Mouse (Mus musculus) liver, adult 2 months (tissue): ENCODE measurements around the gene Dhx37. TPM values are rescaled to one million over a fixed set of nuclear protein-coding genes. Genes with fewer than 3 reads are reported as not detected.

Experiments used
- DNase-seq: peaks from one replicate; pipeline ENCODE4 v3.0.0-alpha.2; 2011; ENCODE audit warnings: low read depth, low spot score; ENCODE audit errors: extremely low read depth
- H3K27ac ChIP-seq: fragments of 200-500 bp; replicated peaks from 2 replicates; pipeline ENCODE4 v1.5.1; 2012; ENCODE audit warnings: low read depth, mild to moderate bottlenecking, control low read depth, inconsistent platforms, low read length; ENCODE audit not compliant: insufficient read depth
- H3K27me3 ChIP-seq: fragments of 200-500 bp; 2 replicates; pipeline ENCODE4 v1.6.1; 2012; ENCODE audit warnings: mild to moderate bottlenecking, moderate library complexity, low read length, inconsistent platforms; ENCODE audit not compliant: control insufficient read depth, insufficient read depth
- H3K36me3 ChIP-seq: fragments of 200-500 bp; 2 replicates; pipeline ENCODE4 v1.6.1; 2012; ENCODE audit warnings: low read length, inconsistent platforms; ENCODE audit not compliant: control insufficient read depth, insufficient read depth
- H3K4me1 ChIP-seq: fragments of 200-500 bp; 2 replicates; pipeline ENCODE4 v1.6.1; 2011; ENCODE audit warnings: low read length; ENCODE audit not compliant: control insufficient read depth, insufficient read depth
- H3K4me3 ChIP-seq: fragments of 200-500 bp; 2 replicates; pipeline ENCODE4 v1.5.1; 2011; ENCODE audit warnings: low read depth, mild to moderate bottlenecking, control low read depth, low read length, moderate library complexity; ENCODE audit not compliant: insufficient read depth
- H3K79me2 ChIP-seq: fragments of 200-500 bp; 2 replicates; pipeline ENCODE4 v1.6.1; 2012; ENCODE audit warnings: inconsistent platforms, mild to moderate bottlenecking, low read length, moderate library complexity; ENCODE audit not compliant: control insufficient read depth, insufficient read depth
- H3K9ac ChIP-seq: fragments of 200-500 bp; 2 replicates; pipeline ENCODE4 v1.6.1; 2012; ENCODE audit warnings: low read depth, mild to moderate bottlenecking, control low read depth, inconsistent platforms, low read length
- CTCF ChIP-seq: fragments of 200-500 bp; IDR thresholded peaks from 2 replicates; pipeline ENCODE4 v1.5.1; 2011; ENCODE audit warnings: low read depth, low read length, control low read depth
- POLR2A ChIP-seq: fragments of 200-500 bp; IDR thresholded peaks from 2 replicates; pipeline ENCODE4 v1.6.1; 2011; ENCODE audit warnings: low read length, control low read depth; ENCODE audit not compliant: insufficient read depth; ENCODE audit errors: extremely low read depth
- WGBS: fragments of 180-500 bp; shearing (Covaris S2); methylation state at CpG from one replicate; pipeline ENCODE4 v1.1.7; 2018; 5-methylcytosine and 5-hydroxymethylcytosine counted together
- polyA plus RNA-seq: library from polyadenylated mRNA; depleted of rRNA; stranded (reverse); fragments of >200 nt; gene quantifications from 2 replicates; pipeline ENCODE4 v1.2.3, GENCODE M21; 2012; rRNA removed
- total RNA-seq: library from RNA; depleted of rRNA; stranded (reverse); fragments of >200 nt; gene quantifications from 2 replicates; pipeline ENCODE4 v1.2.3, GENCODE M21; 2014; rRNA removed

Gene Dhx37
- total and polyA plus RNA-seq, 2 experiments, result 3.8 to 14.0 TPM

DNA sequence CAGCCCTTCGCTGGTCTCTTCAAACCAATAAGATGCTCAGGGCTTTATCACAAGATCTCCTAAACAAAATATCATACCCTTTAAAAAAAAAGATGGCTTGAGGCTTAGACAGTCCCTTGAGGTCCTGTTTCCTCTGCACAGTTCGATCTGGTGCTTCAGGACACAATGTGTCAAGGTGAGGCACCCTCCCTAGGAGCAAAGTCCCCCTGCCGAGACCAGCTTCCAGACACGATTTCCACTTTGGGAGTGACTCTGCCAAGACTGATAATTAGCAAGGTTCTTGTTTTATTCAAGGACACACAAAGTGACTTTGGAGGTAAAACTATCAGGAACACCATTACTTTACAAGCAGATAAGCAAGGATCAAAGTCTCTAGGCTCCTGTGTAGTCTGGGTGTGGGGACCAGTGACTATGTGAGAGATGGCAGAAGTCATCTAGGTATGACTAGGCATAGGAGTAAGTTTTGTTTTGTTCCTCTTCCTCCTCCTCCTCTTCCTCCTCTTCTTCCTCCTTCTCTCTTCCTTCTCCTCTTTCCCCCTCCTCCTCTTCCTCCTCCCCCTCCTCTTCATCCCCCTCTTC, 69.0 kb downstream of the Dhx37 start:
- 0 out of 2 replicates have a peak, but pooled peaks cover 1% of the 10 kb centered on the region for H3K4me1 ChIP-seq
- H3K27me3 ChIP-seq, result no peaks in the 10 kb centered on the region
- TF ChIP-seq CTCF, result no peak
- TF ChIP-seq POLR2A, result no peak
- 64% methylated on average over 4 of the region's 4 CpGs for WGBS
- H3K79me2 ChIP-seq, result no peaks in the 10 kb centered on the region
- DNase-seq, result no peak
- H3K36me3 ChIP-seq, result no peaks in the 10 kb centered on the region
- no peak overlapping the region for H3K9ac ChIP-seq
- no peak overlapping the region for H3K27ac ChIP-seq
- no peak overlapping the region for H3K4me3 ChIP-seq

- no peak for TF ChIP-seq CTCF
- no peak for TF ChIP-seq POLR2A
- no peak overlapping the region for H3K9ac ChIP-seq
- peak; percentile 42 for DNase-seq
- H3K36me3 ChIP-seq, result no peaks in the 10 kb centered on the region
- no peaks in the 10 kb centered on the region for H3K79me2 ChIP-seq
- no peaks in the 10 kb centered on the region for H3K27me3 ChIP-seq
- H3K27ac ChIP-seq, result no peak overlapping the region
- 0 out of 2 replicates have a peak, but pooled peaks cover 1% of the 10 kb centered on the region for H3K4me1 ChIP-seq
- 80% methylated on average over 7 of the region's 7 CpGs for WGBS
- H3K4me3 ChIP-seq, result no peak overlapping the region
Measured at GRCm38 (mm10) chr5:125363894-125364293, 70.0 kb downstream of the Dhx37 start.

Other genes with a start within 250 kb of the Dhx37 start
- 72.4 and 108 TPM in 2 replicates for gene Scarb1, start 93.0 kb downstream of the Dhx37 start, total RNA-seq
- gene Scarb1, start 93.0 kb downstream of the Dhx37 start, polyA plus RNA-seq, result 189 and 223 TPM in 2 replicates
- 0.13 TPM in 1 of 2 replicates, not detected in the other for gene Gm10382, start 44.8 kb downstream of the Dhx37 start, total RNA-seq
- 0.16 and 0.24 TPM in 2 replicates for gene Gm10382, start 44.8 kb downstream of the Dhx37 start, polyA plus RNA-seq
- 634 and 1,049 TPM in 2 replicates for gene Ubc, start 43.9 kb downstream of the Dhx37 start, total RNA-seq
- gene Ubc, start 43.9 kb downstream of the Dhx37 start, polyA plus RNA-seq, result 990 and 1,297 TPM in 2 replicates
- gene Bri3bp, start 7.4 kb upstream of the Dhx37 start, total RNA-seq, result 7.7 and 8.8 TPM in 2 replicates
- 18.3 and 23.0 TPM in 2 replicates for gene Bri3bp, start 7.4 kb upstream of the Dhx37 start, polyA plus RNA-seq
- 29.3 and 40.9 TPM in 2 replicates for gene Aacs, start 41.7 kb upstream of the Dhx37 start, total RNA-seq
- 66.8 and 190 TPM in 2 replicates for gene Aacs, start 41.7 kb upstream of the Dhx37 start, polyA plus RNA-seq
- gene Tmem132b, start 97.7 kb upstream of the Dhx37 start, total RNA-seq, result 0.07 TPM in 1 of 2 replicates, not detected in the other
- gene Tmem132b, start 97.7 kb upstream of the Dhx37 start, polyA plus RNA-seq, result not detected in 2 replicates